Mouse (Mus musculus) small intestine, adult 2 months (tissue): ENCODE results near the gene Wfdc15b. TPM values are rescaled to one million over a fixed set of nuclear protein-coding genes. Genes with fewer than 3 reads are reported as not detected.

Source experiments
- H3K27ac ChIP-seq: fragments of 200-500 bp; 2 replicates; pipeline ENCODE4 v1.5.1; 2012; ENCODE audit warnings: low read depth, low read length, control low read depth, inconsistent platforms; ENCODE audit not compliant: insufficient read depth
- H3K27me3 ChIP-seq: fragments of 200-500 bp; 2 replicates; pipeline ENCODE4 v1.6.1; 2012; ENCODE audit warnings: mild to moderate bottlenecking, moderate library complexity, low read length, inconsistent platforms; ENCODE audit not compliant: control insufficient read depth, insufficient read depth
- H3K36me3 ChIP-seq: fragments of 200-500 bp; 2 replicates; pipeline ENCODE4 v1.6.1; 2012; ENCODE audit warnings: mild to moderate bottlenecking, low read length, control low read depth, inconsistent platforms; ENCODE audit not compliant: control insufficient read depth, insufficient read depth
- H3K4me1 ChIP-seq: fragments of 200-500 bp; 2 replicates; pipeline ENCODE4 v1.6.1; 2012; ENCODE audit warnings: low read length, inconsistent platforms, mixed read lengths; ENCODE audit not compliant: control insufficient read depth, insufficient read depth, insufficient read length
- H3K4me3 ChIP-seq: fragments of 200-500 bp; 2 replicates; pipeline ENCODE4 v1.5.1; 2012; ENCODE audit warnings: low read depth, mild to moderate bottlenecking, control low read depth, inconsistent platforms, low read length, moderate library complexity
- CTCF ChIP-seq: fragments of 200-500 bp; IDR thresholded peaks from 2 replicates; pipeline ENCODE4 v1.5.1; 2012; ENCODE audit warnings: low read depth, mild to moderate bottlenecking, control low read depth, inconsistent platforms, low read length, moderate library complexity, mixed read lengths; ENCODE audit not compliant: insufficient replicate concordance, insufficient read length; ENCODE audit errors: extremely low read depth
- POLR2A ChIP-seq: fragments of 200-500 bp; IDR thresholded peaks from 2 replicates; pipeline ENCODE4 v1.6.1; 2012; ENCODE audit warnings: low read depth, mild to moderate bottlenecking, control low read depth, inconsistent platforms, low read length, moderate library complexity
- whole genome bisulfite sequencing: fragments of 180-500 bp; shearing (Covaris S2); methylation state at CpG from one replicate; pipeline ENCODE4 v1.1.7; 2018; 5-methylcytosine and 5-hydroxymethylcytosine counted together
- polyA plus RNA-seq: library from polyadenylated mRNA; depleted of rRNA; stranded (reverse); fragments of >200 nt; gene quantifications from 2 replicates; pipeline ENCODE4 v1.2.3, GENCODE M21; 2012

Gene Wfdc15b
- polyA plus RNA-seq, 1 experiment: not detected

GRCm38 (mm10) chr2:164177831-164178230 is 43.6 kb downstream of the Wfdc15b start:
- H3K36me3 ChIP-seq: no peaks in the 10 kb centered on the region
- 0 out of 2 replicates have a peak, but pooled peaks cover 2% of the 10 kb centered on the region for H3K27me3 ChIP-seq
- 85% methylated on average over 5 of the region's 5 CpGs for WGBS
- H3K4me1 ChIP-seq: no peaks in the 10 kb centered on the region
- H3K4me3 ChIP-seq: no peak overlapping the region
- no peak overlapping the region for H3K27ac ChIP-seq
- TF ChIP-seq POLR2A (no peak), CTCF (no peak)

GRCm38 (mm10) chr2:164175850-164176249 is 45.6 kb downstream of the Wfdc15b start:
- Histone ChIP-seq H3K27me3 (peaks cover 14% of the 10 kb centered on the region), H3K4me3 (no peak overlapping the region), H3K27ac (no peak overlapping the region), H3K36me3 (no peaks in the 10 kb centered on the region), H3K4me1 (no peaks in the 10 kb centered on the region)
- 50% methylated on average over 3 of the region's 3 CpGs for WGBS
- TF ChIP-seq POLR2A (no peak), CTCF (no peak)

GRCm38 (mm10) chr2:164174649-164175395 is 46.6 kb downstream of the Wfdc15b start:
- peaks cover 24% of the 10 kb centered on the region for H3K27me3 ChIP-seq
- H3K27ac ChIP-seq: no peak overlapping the region
- TF ChIP-seq POLR2A: no peak
- TF ChIP-seq CTCF: no peak
- WGBS: 70% methylated on average over 8 of the region's 8 CpGs
- H3K4me1 ChIP-seq: no peaks in the 10 kb centered on the region
- H3K4me3 ChIP-seq: no peak overlapping the region
- no peaks in the 10 kb centered on the region for H3K36me3 ChIP-seq

- no peaks in the 10 kb centered on the region for H3K36me3 ChIP-seq
- no peak overlapping the region for H3K27ac ChIP-seq
- 36% methylated on average over 3 of the region's 3 CpGs for WGBS
- TF ChIP-seq CTCF (no peak), POLR2A (no peak)
- peaks cover 2% of the 10 kb centered on the region; the same call in 1 of the 2 replicates for H3K4me1 ChIP-seq
- no peak overlapping the region for H3K4me3 ChIP-seq
- peaks cover 32% of the 10 kb centered on the region for H3K27me3 ChIP-seq
These were observed 48.1 kb downstream of the Wfdc15b start for GRCm38 (mm10) chr2:164173394-164173793.

DNA sequence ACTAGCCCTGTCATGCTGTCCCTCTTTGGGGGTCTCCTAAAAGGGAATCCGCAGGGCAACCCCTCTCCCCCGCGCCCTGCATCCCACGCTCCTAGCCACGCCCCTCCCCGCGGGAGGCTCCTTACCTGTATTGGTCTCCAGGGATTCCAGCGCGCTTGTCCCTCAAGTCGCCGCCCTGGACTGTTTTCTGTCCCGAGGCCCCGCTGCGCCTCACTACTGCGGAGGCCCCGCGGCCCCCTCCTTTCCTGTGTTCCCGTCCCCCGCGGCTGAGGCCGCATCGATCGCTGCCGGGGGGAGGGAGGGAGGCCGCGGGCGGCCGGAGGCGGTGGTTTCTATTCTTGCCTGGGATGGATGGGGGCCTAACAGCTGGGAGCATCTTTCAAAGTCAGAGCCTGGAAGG is 50.6 kb downstream of the Wfdc15b start, which contains the start of gene Kcns1:
Gene Kcns1, minus strand, starts transcription at position 212 of the 400 bp plus-strand sequence.
- under 1% methylated on average over 29 of the region's 29 CpGs for WGBS
- peaks cover 4% of the 10 kb centered on the region; the same call in 1 of the 2 replicates for H3K4me1 ChIP-seq
- peaks cover 43% of the 10 kb centered on the region for H3K27me3 ChIP-seq
- no peaks in the 10 kb centered on the region for H3K36me3 ChIP-seq
- H3K27ac ChIP-seq: no peak within 1 kb of the TSS
- TF ChIP-seq POLR2A: no peak
- TF ChIP-seq CTCF: no peak
- no peak within 1 kb of the TSS for H3K4me3 ChIP-seq

DNA sequence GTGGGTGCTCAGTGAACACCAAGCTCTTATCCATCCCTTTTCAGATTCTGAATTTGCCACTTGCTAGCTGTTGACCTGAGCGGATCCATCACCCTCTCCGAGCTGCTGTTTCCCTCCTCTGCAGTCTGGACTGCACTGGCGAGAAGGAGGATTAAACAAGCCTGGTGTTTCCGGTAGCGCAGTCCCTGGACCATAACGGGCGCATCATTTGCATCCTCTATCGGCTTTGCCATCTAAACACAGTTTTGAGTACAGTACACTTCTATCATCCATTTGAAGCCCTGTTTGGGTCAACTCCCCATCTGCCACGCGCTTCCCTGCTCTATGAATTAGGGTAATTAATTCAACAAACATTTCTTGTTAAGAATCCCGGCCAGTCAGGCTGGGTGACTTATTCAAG is 51.1 kb downstream of the Wfdc15b start:
- TF ChIP-seq CTCF (no peak), POLR2A (no peak)
- no peak overlapping the region for H3K4me3 ChIP-seq
- WGBS: 8% methylated on average over 11 of the region's 11 CpGs

GRCm38 (mm10) chr2:164168571-164168946 is 52.9 kb downstream of the Wfdc15b start:
- no peak overlapping the region; the same call in 1 of the 2 replicates for H3K4me3 ChIP-seq
- no peaks in the 10 kb centered on the region for H3K36me3 ChIP-seq
- no peak for TF ChIP-seq POLR2A
- no peak for TF ChIP-seq CTCF
- no peak overlapping the region for H3K27ac ChIP-seq
- WGBS: 11% methylated on average over 42 of the region's 42 CpGs
- peaks cover 43% of the 10 kb centered on the region for H3K27me3 ChIP-seq
- peaks cover 4% of the 10 kb centered on the region; the same call in 1 of the 2 replicates for H3K4me1 ChIP-seq

More for the DNA sequence above, 51.1 kb downstream of the Wfdc15b start:
- H3K36me3 ChIP-seq: no peaks in the 10 kb centered on the region
- peaks cover 43% of the 10 kb centered on the region for H3K27me3 ChIP-seq
- no peak overlapping the region for H3K27ac ChIP-seq
- H3K4me1 ChIP-seq: peaks cover 4% of the 10 kb centered on the region; the same call in 1 of the 2 replicates
